Mouse (Mus musculus): ENCODE data around the gene Agtpbp1. TPM values are rescaled to one million over a fixed set of nuclear protein-coding genes. Genes with fewer than 3 reads are reported as not detected.

Gene Agtpbp1
- polyA plus RNA-seq (2014; fragmentation: Nextera tagmentation; extraction: Ambion mirVana) = 17.9 and 18.6 TPM in 2 replicates

GRCm38 (mm10) chr13:59584947-59585647 is at the start of gene Agtpbp1, which contains the start of gene Naa35:
TSS of gene Agtpbp1 (minus strand) at chr13:59585227.
TSS of gene Naa35 (plus strand) at chr13:59585259.
- peak within 1 kb of the TSS; percentile 86 for H3K27ac ChIP-seq (ENCODE audit: low read depth, low read length)
- peak within 1 kb of the TSS; percentile 89 for H3K4me2 ChIP-seq (replicated peaks; ENCODE audit: low read depth, low read length)
- under 1% methylated on average over 69 of the region's 83 CpGs for WGBS
- H3K36me3 ChIP-seq (ENCODE audit: control insufficient read depth, insufficient read depth, low read length) = peaks cover 22% of the 10 kb centered on the region; the same call in 1 of the 2 replicates
- peaks cover 20% of the 10 kb centered on the region for H3K4me1 ChIP-seq (ENCODE audit: control insufficient read depth, insufficient read depth, low read length)
- H3K27me3 ChIP-seq (ENCODE audit: control insufficient read depth, insufficient read depth, low read length) = no peaks in the 10 kb centered on the region
- peak within 1 kb of the TSS; percentile 81 for H3K4me3 ChIP-seq (ENCODE audit: low read length)
- peak within 1 kb of the TSS; percentile 80 for H3K9ac ChIP-seq (ENCODE audit: low read depth, low read length)
- no peaks in the 10 kb centered on the region for H3K9me3 ChIP-seq (ENCODE audit: control insufficient read depth, low read length)
- peak; percentile 97 for ATAC-seq (ENCODE audit: low FRiP score, low TSS enrichment)

- WGBS = 68% methylated on average over 5 of the region's 5 CpGs
- no peak overlapping the region for H3K4me2 ChIP-seq (replicated peaks; ENCODE audit: low read depth, low read length)
- H3K4me3 ChIP-seq (ENCODE audit: low read length) = no peak overlapping the region
- no peaks in the 10 kb centered on the region for H3K27me3 ChIP-seq (ENCODE audit: control insufficient read depth, insufficient read depth, low read length)
- no peaks in the 10 kb centered on the region for H3K9me3 ChIP-seq (ENCODE audit: control insufficient read depth, low read length)
- no peaks in the 10 kb centered on the region for H3K4me1 ChIP-seq (ENCODE audit: control insufficient read depth, insufficient read depth, low read length)
- no peak overlapping the region for H3K9ac ChIP-seq (ENCODE audit: low read depth, low read length)
- peaks cover 77% of the 10 kb centered on the region for H3K36me3 ChIP-seq (ENCODE audit: control insufficient read depth, insufficient read depth, low read length)
- no peak overlapping the region for H3K27ac ChIP-seq (ENCODE audit: low read depth, low read length)
- ATAC-seq (ENCODE audit: low FRiP score, low TSS enrichment) = no peak
Measured at GRCm38 (mm10) chr13:59634637-59635036, 49.6 kb upstream of the Agtpbp1 start.

GRCm38 (mm10) chr13:59626739-59627138 is 41.7 kb upstream of the Agtpbp1 start:
- no peak overlapping the region for H3K9ac ChIP-seq (ENCODE audit: low read depth, low read length)
- H3K27ac ChIP-seq (ENCODE audit: low read depth, low read length) = no peak overlapping the region
- no peaks in the 10 kb centered on the region for H3K27me3 ChIP-seq (ENCODE audit: control insufficient read depth, insufficient read depth, low read length)
- no peaks in the 10 kb centered on the region for H3K9me3 ChIP-seq (ENCODE audit: control insufficient read depth, low read length)
- no peak overlapping the region for H3K4me2 ChIP-seq (replicated peaks; ENCODE audit: low read depth, low read length)
- ATAC-seq (ENCODE audit: low FRiP score, low TSS enrichment) = no peak
- H3K4me3 ChIP-seq (ENCODE audit: low read length) = no peak overlapping the region
- H3K4me1 ChIP-seq (ENCODE audit: control insufficient read depth, insufficient read depth, low read length) = no peaks in the 10 kb centered on the region
- 86% methylated on average over 7 of the region's 7 CpGs for WGBS
- peaks cover 79% of the 10 kb centered on the region for H3K36me3 ChIP-seq (ENCODE audit: control insufficient read depth, insufficient read depth, low read length)

- 50% methylated on average over 5 of the region's 5 CpGs for WGBS
- H3K9me3 ChIP-seq (ENCODE audit: control insufficient read depth, low read length) = no peaks in the 10 kb centered on the region
- no peak overlapping the region for H3K4me2 ChIP-seq (replicated peaks; ENCODE audit: low read depth, low read length)
- H3K36me3 ChIP-seq (ENCODE audit: control insufficient read depth, insufficient read depth, low read length) = peaks cover 81% of the 10 kb centered on the region
- H3K4me1 ChIP-seq (ENCODE audit: control insufficient read depth, insufficient read depth, low read length) = no peaks in the 10 kb centered on the region
- no peak overlapping the region for H3K4me3 ChIP-seq (ENCODE audit: low read length)
- no peak for ATAC-seq (ENCODE audit: low FRiP score, low TSS enrichment)
- H3K27ac ChIP-seq (ENCODE audit: low read depth, low read length) = no peak overlapping the region
- no peaks in the 10 kb centered on the region for H3K27me3 ChIP-seq (ENCODE audit: control insufficient read depth, insufficient read depth, low read length)
- H3K9ac ChIP-seq (ENCODE audit: low read depth, low read length) = no peak overlapping the region
Measured at GRCm38 (mm10) chr13:59624903-59625302, 39.9 kb upstream of the Agtpbp1 start.

GRCm38 (mm10) chr13:59624389-59624788 is 39.4 kb upstream of the Agtpbp1 start:
- Histone ChIP-seq H3K27me3 (ENCODE audit: control insufficient read depth, insufficient read depth, low read length) (no peaks in the 10 kb centered on the region), H3K9me3 (ENCODE audit: control insufficient read depth, low read length) (no peaks in the 10 kb centered on the region), H3K36me3 (ENCODE audit: control insufficient read depth, insufficient read depth, low read length) (peaks cover 79% of the 10 kb centered on the region), H3K4me2 (replicated peaks; ENCODE audit: low read depth, low read length) (no peak overlapping the region), H3K4me3 (ENCODE audit: low read length) (no peak overlapping the region), H3K4me1 (ENCODE audit: control insufficient read depth, insufficient read depth, low read length) (no peaks in the 10 kb centered on the region), H3K27ac (ENCODE audit: low read depth, low read length) (no peak overlapping the region), H3K9ac (ENCODE audit: low read depth, low read length) (no peak overlapping the region)
- 69% methylated on average over 3 of the region's 3 CpGs for WGBS
- ATAC-seq (ENCODE audit: low FRiP score, low TSS enrichment) = no peak

DNA sequence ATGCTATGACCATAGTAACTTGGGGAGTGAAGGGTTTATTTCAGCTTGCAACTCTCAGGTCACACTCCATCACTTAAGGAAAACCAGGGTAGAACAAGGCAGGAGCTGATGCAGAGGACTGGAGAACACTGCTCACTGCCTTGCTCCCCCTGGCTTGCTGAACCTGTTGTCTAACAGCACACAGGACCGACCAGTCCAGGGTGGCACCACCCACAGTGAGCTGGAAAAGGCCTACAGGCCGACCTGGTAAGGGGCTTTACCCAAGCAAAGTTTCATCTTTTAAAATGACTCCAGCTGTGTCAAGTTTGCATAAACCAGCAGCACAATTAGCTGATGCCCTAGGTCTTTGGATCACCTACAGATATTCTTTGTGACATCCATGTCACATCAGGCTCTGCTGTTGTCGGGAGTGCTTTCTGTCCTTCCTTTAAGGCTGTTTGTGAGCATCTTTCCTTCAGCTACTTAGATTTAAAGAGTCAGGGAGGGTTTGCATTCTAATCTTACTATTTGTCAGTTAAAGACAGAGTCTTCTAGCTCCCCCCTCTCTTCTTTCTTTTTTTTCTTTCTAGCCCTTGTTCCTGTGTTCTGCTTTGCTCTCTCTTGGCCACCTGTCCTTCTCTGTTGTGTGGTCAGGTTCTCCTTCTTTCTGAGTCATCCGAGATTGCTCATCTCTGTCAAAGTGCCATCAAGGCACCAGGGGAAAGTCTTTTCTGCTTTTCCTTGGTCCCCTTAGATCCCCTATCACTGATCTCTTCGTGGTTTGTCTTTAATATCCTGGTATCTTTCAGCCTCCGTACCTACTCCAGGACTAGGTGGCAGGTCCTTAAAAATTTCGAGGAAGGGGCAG is 36.8 kb upstream of the Agtpbp1 start:
- WGBS = 92% methylated on average over 7 of the region's 7 CpGs
- Histone ChIP-seq H3K9ac (ENCODE audit: low read depth, low read length) (no peak overlapping the region), H3K4me1 (ENCODE audit: control insufficient read depth, insufficient read depth, low read length) (no peaks in the 10 kb centered on the region), H3K4me2 (replicated peaks; ENCODE audit: low read depth, low read length) (no peak overlapping the region), H3K9me3 (ENCODE audit: control insufficient read depth, low read length) (no peaks in the 10 kb centered on the region), H3K27ac (ENCODE audit: low read depth, low read length) (no peak overlapping the region), H3K36me3 (ENCODE audit: control insufficient read depth, insufficient read depth, low read length) (peaks cover 81% of the 10 kb centered on the region), H3K4me3 (ENCODE audit: low read length) (no peak overlapping the region), H3K27me3 (ENCODE audit: control insufficient read depth, insufficient read depth, low read length) (no peaks in the 10 kb centered on the region)
- no peak for ATAC-seq (ENCODE audit: low FRiP score, low TSS enrichment)

GRCm38 (mm10) chr13:59618463-59618862 is 33.4 kb upstream of the Agtpbp1 start:
- H3K27ac ChIP-seq (ENCODE audit: low read depth, low read length) = no peak overlapping the region
- no peak overlapping the region for H3K4me2 ChIP-seq (replicated peaks; ENCODE audit: low read depth, low read length)
- H3K36me3 ChIP-seq (ENCODE audit: control insufficient read depth, insufficient read depth, low read length) = peaks cover 78% of the 10 kb centered on the region
- no peaks in the 10 kb centered on the region for H3K27me3 ChIP-seq (ENCODE audit: control insufficient read depth, insufficient read depth, low read length)
- H3K4me3 ChIP-seq (ENCODE audit: low read length) = no peak overlapping the region
- 0 out of 2 replicates have a peak, but pooled peaks have one; percentile 28 for ATAC-seq (ENCODE audit: low FRiP score, low TSS enrichment)
- no peak overlapping the region for H3K9ac ChIP-seq (ENCODE audit: low read depth, low read length)
- no peaks in the 10 kb centered on the region for H3K9me3 ChIP-seq (ENCODE audit: control insufficient read depth, low read length)
- whole genome bisulfite sequencing = 84% methylated on average over 6 of the region's 6 CpGs
- H3K4me1 ChIP-seq (ENCODE audit: control insufficient read depth, insufficient read depth, low read length) = no peaks in the 10 kb centered on the region

GRCm38 (mm10) chr13:59615554-59615953 is 30.5 kb upstream of the Agtpbp1 start:
- Histone ChIP-seq H3K4me3 (ENCODE audit: low read length) (no peak overlapping the region), H3K9ac (ENCODE audit: low read depth, low read length) (no peak overlapping the region), H3K27ac (ENCODE audit: low read depth, low read length) (no peak overlapping the region), H3K4me2 (replicated peaks; ENCODE audit: low read depth, low read length) (no peak overlapping the region), H3K9me3 (ENCODE audit: control insufficient read depth, low read length) (no peaks in the 10 kb centered on the region), H3K36me3 (ENCODE audit: control insufficient read depth, insufficient read depth, low read length) (peaks cover 71% of the 10 kb centered on the region), H3K27me3 (ENCODE audit: control insufficient read depth, insufficient read depth, low read length) (no peaks in the 10 kb centered on the region), H3K4me1 (ENCODE audit: control insufficient read depth, insufficient read depth, low read length) (no peaks in the 10 kb centered on the region)
- no peak for ATAC-seq (ENCODE audit: low FRiP score, low TSS enrichment)
- 91% methylated on average over 4 of the region's 4 CpGs for WGBS

- no peak overlapping the region for H3K27ac ChIP-seq (ENCODE audit: low read depth, low read length)
- no peak overlapping the region for H3K4me2 ChIP-seq (replicated peaks; ENCODE audit: low read depth, low read length)
- no peak for ATAC-seq (ENCODE audit: low FRiP score, low TSS enrichment)
- H3K9me3 ChIP-seq (ENCODE audit: control insufficient read depth, low read length) = no peaks in the 10 kb centered on the region
- no peaks in the 10 kb centered on the region for H3K27me3 ChIP-seq (ENCODE audit: control insufficient read depth, insufficient read depth, low read length)
- no peak overlapping the region for H3K4me3 ChIP-seq (ENCODE audit: low read length)
- H3K36me3 ChIP-seq (ENCODE audit: control insufficient read depth, insufficient read depth, low read length) = peaks cover 71% of the 10 kb centered on the region
- WGBS = 88% methylated on average over 4 of the region's 4 CpGs
- no peak overlapping the region for H3K9ac ChIP-seq (ENCODE audit: low read depth, low read length)
- no peaks in the 10 kb centered on the region for H3K4me1 ChIP-seq (ENCODE audit: control insufficient read depth, insufficient read depth, low read length)
Measured at GRCm38 (mm10) chr13:59615152-59615551, 30.1 kb upstream of the Agtpbp1 start.

Data from kidney, embryonic 14.5 days (tissue).